Mouse (Mus musculus) G1E (cell line): ENCODE results near the gene Usp49.

Experiments used
- CTCF ChIP-seq: IDR thresholded peaks from 2 replicates; pipeline ENCODE4 v1.5.1; 2012; ENCODE audit warnings: low read depth, low read length, inconsistent platforms, mixed read lengths
- GATA1 ChIP-seq: IDR thresholded peaks from 2 replicates; pipeline ENCODE4 v1.6.1; 2012; ENCODE audit warnings: borderline replicate concordance, low read length, inconsistent platforms, mixed read lengths

DNA sequence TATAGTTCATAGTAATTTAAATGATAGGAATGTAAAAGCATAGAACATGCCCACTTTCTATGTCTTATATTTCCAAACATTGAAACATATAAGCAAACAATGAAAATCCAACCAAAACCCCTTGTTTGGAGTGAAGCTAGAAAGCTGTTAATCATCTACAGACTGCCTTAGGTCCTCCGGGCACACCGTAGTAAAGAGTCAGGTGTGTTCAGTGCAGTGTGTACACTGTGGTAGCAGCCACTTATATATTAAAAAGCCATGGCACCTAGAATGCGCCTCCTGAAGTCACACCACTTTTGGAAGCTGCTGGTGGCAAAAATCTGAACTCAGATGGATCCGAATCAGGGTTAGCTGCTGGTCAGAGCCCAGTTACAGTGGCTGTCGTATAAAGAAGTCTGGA is 47.7 kb downstream of the Usp49 start:
- TF ChIP-seq CTCF (no peak), GATA1 (no peak)
